Mouse (Mus musculus) WW6 (cell line): ENCODE data around the gene Srp54c.

Experiments
- DNase-seq: peaks from one replicate; pipeline ENCODE4 v3.0.0-alpha.2; 2013; ENCODE audit warnings: low read depth, low spot score

The Srp54c gene

GRCm38 (mm10) chr12:55311841-55312240 is 81.9 kb downstream of the Srp54c start:
- DNase-seq: no peak
